Mouse (Mus musculus) heart, postnatal 10 days (tissue): ENCODE measurements around the gene Gm21885. TPM values are rescaled to one million over a fixed set of nuclear protein-coding genes. Genes with fewer than 3 reads are reported as not detected.
"Not testable (repeated sequence)": the region's sequence is repeated elsewhere in the genome, so short reads cannot be mapped to it uniquely, and the experiment has no call there.

Experiments
- DNase-seq, 2 experiments: peaks; one replicate each; pipeline ENCODE4 v3.0.0; 2021
- intact Hi-C: fragments of 180-260 bp; cut with DNase I; formaldehyde crosslinking; loops from one replicate; pipeline ENCODE4 v1.15.1; 2025
- total RNA-seq, 2 experiments: library from RNA; stranded (reverse); gene quantifications; 2 replicates each; pipeline ENCODE4 v1.2.3; 2021

Gene Gm21885
- total RNA-seq, 2 experiments from 2014 or later: not detected

DNA sequence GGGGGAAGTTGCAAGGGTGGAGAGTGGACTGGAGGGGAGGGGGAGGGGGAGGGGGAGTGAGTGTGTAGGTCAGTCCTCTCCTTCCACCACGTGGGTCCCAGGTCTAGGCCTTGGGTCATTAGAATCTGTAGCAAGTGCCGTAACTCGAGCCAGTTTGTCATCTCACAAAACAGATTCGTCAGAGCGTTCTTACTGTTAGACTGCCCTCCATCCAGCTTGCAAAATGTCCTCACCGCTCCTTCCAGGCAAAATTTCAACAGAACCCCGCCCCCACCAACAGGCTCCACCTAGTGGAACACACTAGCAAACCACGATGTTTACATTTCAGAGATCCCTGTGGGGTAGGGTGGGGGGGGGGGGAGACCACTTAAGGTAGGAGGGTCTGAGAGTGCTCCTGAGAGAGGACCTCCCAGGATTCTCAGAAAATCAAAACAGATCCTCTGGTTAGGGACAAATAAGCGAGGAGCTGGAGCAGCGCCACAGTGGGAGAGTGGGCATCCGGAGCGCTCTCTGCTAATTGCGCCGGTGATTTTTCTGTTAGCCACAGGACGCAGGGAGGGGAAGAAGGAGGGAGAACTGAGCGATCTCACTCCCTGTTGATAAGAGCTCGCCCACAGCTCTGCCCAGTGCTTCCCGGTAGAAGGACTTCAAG is 16.4 kb upstream of the Gm21885 start:
- DNase-seq: peak; percentile 68 to 82
- intact Hi-C loops: no loop called here

DNA sequence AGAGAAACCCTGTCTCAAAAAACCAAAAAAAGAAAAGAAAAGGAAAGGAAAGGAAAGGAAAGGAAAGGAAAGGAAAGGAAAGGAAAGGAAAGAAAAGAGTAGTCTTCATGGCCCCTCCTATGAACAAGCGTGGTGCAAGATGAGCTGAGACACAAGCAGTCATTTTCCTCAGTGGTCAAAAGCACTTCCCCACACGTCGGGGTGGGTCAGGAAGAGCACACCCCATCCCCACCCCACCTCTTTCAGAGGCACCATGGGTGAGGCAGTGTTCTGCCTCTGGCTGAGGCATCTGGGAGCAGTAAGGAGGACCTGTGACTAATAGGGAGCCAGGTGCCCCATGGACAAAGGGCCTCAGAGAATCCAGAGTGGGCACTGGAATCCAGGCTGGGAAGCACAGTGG is 15.5 kb upstream of the Gm21885 start:
- DNase-seq, intact Hi-C loops: not testable (repeated sequence)

DNA sequence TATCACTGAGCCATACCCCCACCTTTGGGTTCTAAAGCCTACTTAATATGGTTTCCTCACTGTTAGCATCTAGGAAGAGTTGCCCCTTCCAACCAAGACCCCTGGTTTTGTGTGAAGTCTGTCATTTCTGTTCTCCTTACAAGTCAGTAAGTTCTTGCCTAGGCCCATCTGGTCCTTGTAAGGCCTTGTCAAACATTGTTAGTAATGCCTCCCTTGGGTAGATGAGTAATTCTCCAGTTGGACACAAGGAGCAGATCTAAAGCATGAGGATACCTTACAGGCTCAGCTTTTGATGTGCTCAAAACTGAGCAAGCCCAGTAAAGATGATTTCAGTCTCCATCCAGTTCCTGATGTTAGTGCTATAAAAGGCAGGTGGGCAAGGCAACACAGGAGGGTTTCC is 12.9 kb upstream of the Gm21885 start:
- intact Hi-C loops: no loop called here
- no peak for DNase-seq

DNA sequence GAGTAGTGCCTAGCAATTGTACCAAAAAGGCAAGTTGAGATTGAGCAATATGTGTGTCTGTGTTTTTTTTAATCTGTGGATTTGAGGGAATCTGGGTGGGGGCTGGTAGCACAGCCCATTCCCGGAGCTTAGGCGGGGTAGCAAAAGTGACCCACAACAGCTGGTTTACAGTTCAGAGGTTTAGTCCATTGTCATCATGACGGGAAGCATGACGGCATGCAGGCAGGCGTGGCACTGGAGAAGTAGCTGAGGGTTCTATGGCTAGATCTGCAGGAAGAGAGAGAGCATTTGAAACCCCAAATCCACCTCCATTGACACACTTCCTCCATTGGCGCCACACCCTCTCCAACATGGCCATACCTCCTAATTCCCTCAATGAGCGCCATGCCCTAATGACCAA is 11.8 kb upstream of the Gm21885 start:
- no peak for DNase-seq
- intact Hi-C loops: no loop called here

DNA sequence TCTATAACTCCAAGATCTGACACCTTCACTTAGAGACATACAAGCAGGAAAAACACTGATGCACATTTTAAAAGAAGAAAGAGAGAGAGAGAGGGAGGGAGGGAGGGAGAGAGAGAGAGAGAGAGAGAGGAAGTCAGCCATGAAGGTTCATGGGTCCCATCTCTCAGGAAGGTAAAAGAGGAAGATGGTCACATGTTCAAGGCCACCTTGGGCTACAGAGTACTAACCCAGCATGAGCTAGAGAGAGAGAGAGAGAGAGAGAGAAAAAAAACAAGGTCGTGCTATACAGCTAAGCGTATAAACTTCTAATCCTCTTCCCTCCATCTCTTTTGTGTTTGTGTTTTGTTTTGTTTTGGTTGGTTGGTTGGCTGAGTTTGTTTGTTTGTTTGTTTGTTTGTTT is 10.7 kb upstream of the Gm21885 start:
- DNase-seq: no peak
- intact Hi-C loops: no loop called here

DNA sequence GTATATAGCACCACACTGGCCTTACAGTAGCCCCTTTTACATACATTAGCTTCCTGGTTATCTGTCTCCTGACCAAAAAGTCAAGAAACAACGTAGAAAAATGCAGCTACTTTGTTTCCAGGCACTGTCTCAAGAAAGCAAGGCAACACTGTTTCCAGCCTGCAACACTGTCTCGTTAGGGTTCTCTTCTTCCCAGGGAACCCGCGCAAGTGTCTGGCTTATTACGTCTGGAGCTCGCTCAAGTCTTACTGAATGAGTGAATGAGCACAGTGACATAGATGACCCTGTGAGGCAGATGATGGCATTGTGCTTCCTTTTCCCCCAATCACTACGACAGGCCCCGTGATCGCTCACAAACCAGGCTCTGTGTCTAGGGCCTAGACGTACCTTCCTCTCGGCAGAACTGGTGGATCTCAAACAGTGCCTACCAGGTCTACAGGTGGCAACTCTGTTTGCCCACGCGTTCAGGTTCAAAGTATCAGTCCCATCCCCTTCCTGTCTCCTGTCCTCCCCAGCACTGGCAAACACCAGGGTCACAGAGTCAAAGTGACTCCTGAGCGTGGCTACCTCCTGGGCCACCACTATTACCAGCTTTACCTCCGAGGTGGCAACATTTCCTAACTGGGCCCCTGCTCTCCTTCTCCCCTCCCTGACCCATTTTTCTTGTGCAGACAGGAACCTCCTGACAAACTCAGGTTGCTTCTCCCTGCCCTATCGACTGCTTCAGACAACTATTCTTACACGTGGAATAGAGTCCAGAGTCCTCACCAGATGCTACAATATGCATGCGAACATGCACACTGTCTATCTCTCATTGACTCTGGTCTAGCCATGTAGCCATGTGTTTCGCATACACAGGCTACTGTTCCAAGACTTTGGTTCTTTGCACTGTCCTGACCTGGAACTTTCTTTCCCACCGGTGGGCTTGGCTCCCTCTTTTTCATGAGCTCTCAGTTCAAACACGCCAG is 8.4 kb upstream of the Gm21885 start:
- no peak for DNase-seq
- intact Hi-C loops: no loop called here

DNA sequence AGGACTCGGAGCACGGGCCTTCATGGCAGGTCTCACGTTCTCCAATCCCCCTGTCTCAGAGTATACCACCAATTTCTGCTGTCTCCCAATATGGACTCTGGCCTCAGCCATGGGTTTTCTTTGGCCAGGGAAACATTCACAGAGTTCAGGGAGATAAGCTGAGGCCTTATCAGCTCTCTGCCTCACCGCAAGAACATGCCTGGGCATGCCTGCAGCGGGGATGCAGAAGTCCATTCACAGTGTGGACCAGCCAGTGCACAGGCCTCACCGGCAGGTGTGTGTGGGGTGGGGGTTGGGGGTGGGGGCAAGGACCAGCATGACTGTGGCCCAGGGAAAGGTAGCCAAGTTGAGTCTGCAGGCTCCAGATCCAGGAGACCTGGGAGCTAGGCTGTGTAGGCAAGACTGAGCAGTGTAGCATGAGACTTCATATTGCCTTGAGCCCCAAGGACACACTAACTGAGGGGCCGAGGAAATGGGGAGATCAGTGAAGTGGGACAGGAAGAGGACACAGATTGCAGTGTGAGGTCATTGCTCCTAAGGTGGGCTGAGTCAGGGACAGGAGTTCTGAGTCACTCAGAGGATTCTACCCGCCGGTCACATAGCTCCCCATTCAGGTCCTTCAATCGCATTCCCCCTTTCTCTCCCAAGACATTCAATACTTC is 7.3 kb upstream of the Gm21885 start:
- no peak for DNase-seq
- intact Hi-C loops: no loop called here

DNA sequence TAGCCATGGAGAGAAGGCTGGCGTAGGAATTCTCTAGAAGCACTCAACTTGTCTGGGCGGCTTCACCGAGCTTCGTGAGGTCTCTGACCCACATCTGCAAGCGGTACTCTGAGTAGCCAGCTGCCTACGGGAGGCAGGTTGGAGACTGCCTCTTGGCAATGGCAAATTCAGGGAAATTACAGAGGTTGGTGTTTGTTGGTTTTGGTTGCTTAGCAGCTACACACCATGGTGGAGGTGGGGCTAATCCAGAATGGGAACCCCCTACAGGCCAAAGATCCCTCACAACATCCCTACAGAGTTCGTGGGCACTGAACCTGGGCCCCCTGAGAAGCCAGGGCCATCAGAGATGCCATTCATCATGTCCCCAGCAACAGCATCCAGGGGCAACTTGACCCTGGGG is 6.4 kb upstream of the Gm21885 start:
- intact Hi-C loops: no loop called here
- DNase-seq: no peak

DNA sequence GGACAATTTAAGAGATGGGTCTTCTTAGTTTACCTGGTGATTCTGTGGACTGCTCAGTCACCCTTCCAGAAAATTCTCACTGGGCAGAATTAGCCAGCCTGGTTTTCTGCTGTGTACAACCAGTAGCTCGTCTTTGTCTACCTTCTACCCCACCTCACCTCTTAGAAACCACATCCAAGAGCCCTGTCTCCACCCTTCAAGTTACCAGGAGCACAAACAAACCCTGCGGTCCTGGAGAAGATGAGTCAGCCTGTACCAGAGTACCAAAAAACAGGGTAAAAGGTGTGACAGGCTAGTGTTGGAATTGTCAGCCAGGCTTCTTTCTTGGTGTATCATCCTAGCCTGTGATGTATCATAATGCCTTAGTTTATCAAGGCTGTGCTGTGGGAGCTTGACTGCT is 6.0 kb upstream of the Gm21885 start:
- intact Hi-C loops: no loop called here
- DNase-seq: no peak

DNA sequence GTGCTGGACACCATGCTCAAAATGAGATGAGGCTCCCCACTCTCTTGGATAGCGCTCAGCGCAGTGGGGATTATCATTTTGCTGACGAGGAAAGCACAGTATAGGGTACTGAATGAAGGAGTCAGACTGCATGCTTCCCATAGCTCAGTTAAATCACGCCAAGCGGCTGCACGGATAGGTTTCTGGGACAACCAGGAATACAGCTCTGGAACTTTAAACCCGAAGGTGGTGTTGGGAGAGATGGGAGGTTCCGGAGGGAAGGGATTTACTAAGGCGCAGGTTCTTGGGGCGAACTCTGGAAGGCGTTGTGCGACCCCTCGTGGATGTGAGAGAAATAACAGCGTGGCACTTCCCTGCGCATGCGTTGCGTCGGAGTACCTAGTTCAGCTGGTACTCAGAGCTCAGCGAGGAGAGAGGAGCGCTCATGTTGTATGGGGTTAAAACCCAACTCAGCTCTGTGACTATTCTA is 4.8 kb upstream of the Gm21885 start:
- peak; percentile 93 to 96 for DNase-seq
- intact Hi-C loops: loop anchor here (1.0 kb wide), 2 partner anchors 41 to 149 kb away; no protein-coding TSS in a partner anchor

DNA sequence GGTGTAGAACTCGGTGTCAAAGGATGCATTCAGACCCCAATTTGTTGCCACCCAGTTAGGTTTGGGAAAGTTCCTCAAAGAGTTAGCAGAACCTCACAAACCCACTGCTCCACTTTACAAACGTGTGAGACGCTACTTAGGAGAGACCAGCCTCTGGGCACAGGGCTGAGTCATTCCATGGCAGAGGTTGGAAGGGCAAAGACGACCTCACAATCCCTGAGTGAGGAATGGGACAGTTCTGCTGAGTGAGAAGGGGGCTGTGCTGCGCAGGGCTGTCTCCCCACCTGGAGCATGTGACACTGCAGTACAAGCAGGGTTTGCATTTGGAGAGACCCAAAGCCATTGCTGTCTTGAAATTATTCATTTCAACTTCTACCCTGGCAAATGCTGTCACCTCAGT is 618 bp downstream of the Gm21885 start:
- intact Hi-C loops: no loop called here
- no peak for DNase-seq

DNA sequence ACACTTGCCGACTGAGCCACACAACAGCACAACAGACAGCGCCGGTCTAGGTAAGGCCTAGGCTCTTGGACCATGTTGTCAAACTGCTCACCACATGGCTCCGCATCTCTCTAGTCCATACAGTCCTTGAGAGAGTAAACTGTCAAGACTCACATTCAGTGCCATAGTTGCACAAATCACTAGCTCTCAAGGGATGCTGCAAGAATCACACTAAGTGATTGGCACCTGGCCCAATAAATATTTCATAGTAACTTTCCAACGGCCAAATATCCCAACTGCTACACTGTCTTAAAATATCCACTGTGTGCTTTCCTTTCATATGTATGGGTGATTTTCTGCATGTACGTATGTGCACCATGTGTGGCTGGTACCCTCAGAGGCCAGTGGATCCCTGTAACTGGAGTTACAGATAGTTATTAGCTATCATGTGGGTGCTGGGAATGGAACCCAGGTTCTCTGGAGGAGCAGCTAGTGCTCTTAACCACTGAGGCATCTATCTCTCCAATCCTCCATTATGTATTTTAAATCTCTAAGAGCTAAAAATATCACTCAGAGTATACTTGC is 1.9 kb downstream of the Gm21885 start:
- no peak for DNase-seq
- intact Hi-C loops: no loop called here

DNA sequence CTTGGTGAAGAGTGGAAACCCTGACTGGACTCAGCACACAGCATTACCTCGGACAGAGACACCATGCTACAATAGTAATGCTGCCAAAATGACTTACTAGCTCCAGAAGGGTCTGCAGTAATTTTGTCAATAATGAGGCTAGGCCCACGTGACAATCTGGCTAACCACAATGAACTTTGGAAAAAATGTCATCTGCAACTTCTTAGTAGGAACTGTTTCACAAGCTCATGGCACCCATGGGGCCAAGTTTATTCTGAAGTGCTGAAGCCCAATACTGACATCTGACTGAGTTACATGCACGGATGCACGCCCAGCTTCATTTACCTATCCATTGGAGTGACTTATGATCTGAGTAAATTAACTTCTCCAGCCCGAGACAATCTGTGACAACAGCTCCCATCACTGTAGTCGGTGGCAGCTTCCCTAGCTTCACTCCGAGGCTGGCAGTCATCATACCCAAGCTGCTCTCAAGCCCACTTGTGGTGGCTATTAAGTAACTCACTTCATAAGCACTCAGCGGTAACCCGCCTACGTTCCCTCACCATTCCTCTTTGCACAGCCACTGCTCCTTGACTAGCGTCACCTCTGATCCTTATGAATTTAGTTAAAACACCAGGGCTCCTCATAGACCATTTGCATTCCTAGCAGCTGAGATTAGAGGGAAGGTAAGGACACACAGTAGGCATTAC is 4.4 kb downstream of the Gm21885 start:
- intact Hi-C loops: loop anchor here (5.0 kb wide), 1 partner anchor 201 kb away; the partner anchor contains the start of gene Spata20
- no peak for DNase-seq

DNA sequence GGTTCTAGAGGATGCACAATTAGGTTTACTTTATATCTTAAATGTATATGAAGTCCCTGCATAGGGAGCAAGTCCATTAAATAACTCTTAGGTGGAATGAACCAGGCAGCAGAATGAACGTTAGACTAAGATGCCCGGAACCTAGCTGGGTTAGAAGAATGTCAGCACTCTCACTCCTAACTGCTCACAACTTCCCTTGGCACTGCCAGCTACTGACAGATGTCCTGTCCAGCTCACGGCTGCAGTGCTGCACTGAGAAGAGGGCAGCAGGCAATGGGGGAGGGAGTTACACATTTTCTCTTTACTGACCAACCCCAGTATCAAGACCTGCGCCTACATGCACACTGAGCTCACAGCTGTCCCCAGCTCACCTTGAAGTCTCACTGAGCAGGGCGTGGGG is 5.4 kb downstream of the Gm21885 start:
- DNase-seq: no peak
- intact Hi-C loops: loop anchor here (5.0 kb wide), 1 partner anchor 200 kb away; the partner anchor contains the start of gene Spata20

DNA sequence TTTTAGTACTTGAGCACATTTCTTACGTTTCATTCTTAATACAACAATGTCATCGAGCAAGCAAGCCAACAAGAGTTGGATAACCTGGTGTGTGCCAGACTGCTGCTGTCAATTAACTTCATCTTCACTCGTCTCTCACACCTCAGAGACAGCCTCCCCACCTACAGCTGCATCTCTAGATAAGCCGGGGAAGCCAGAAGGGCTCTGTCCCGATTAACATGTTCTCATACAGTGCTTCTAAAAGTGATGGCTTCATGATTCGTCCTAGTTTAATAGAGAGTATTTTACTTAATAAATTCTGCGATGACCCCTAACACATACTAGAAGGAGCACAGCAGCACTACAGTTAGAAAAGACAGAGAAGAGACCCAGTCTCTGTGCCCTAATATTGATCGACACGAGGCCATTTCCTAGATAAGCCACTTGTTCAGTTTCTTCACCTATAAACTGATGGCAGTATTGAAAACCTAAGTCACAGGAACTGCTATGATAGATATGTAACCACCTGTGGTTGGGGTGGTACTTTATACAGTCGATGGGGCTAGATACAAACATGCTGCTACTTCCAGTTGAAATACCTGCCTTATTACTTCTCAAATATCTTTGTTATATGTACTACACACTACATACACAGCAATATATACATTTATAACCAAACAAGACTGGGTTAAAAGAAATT is 8.5 kb downstream of the Gm21885 start:
- DNase-seq: no peak
- intact Hi-C loops: loop anchor here (2.0 kb wide), 1 partner anchor 25 kb away; no protein-coding TSS in a partner anchor

DNA sequence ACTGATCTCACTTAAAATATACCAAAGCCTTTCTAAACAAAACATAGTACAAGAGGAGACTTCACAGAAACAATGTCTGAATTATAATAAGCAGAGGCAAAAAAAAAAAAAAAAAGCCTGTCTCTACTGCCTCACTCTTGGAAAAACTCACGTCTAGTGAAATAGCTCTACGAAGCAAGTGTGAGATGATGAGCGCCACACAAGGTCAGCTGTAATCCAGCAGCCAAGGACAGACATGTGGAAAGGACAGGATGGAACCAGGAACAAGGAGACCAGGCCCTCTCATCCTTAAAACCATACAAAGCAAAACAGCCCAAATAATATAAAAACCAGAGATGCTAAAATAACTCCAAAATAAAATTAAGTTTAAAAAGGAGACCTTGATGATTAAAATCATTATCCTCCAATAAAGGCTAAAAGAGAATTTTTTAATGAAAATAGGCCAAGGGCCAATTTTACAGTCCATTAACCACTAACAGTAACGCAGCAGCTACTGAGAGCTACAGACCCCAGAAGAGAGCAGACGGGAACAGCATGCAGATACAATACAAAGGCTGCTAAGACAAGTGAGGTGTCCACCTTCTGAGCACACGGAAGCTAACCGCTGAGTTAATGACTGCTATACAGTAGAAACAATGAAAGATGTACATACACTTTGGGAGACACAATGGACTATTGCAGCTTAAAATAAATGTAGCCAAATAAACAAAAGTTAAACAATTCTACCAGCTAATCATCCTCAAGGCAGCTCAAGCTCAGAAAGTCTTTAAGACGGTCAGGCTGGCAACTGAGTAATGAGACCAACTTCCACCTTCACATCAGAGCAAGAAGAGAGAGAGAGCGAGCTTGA is 13.5 kb downstream of the Gm21885 start:
- intact Hi-C loops: no loop called here
- no peak for DNase-seq

DNA sequence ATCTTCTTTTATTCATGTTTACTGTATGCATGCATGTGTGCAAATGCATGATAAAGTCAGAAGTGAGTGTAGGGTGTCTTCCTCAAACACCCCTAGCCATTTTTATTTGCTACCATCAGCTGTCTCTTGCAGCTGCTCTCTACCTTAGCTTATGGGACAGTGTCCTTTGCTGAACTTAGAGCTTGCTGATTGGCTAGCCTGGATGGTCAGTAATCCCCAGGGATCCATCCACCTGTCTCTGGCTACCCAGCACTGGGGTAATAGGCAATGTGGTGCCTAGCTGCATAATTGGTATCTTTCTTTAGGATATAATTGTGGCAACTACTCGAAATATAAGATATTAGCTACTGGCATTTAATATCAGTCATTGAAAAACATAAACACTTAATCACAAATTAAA is 31.1 kb downstream of the Gm21885 start:
- DNase-seq: no peak
- intact Hi-C loops: no loop called here

DNA sequence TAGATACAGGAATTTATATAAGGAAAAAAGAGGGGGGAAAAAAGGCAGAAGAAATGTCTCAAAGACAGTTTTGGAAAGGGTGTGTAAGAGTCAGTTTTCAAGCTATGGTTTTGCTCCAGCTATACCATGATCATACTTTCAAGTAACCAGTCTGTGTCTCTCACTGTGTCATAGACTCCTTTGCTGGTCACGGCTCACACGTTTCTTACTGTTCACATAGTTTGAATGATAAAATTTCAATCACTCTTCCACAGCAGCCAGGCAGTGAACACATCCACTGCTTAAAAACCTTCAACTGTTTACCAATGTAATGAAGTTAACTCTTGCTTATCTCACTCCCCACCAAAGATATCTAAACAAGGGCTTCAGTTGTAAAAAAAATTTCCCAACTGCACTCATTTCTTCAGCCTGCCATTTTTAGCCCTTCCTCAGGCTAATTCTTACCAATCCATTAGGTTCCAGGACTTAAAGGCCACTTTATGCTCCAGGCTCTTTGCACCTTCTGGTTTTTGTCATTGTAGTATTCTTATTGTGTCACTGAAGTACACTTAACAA is 32.5 kb downstream of the Gm21885 start:
- intact Hi-C loops: loop anchor here (2.0 kb wide), 1 partner anchor 23 kb away; no protein-coding TSS in a partner anchor

More for the DNA sequence above, 32.5 kb downstream of the Gm21885 start:
- DNase-seq: no peak
